Mouse (Mus musculus): ENCODE results near the gene 1700066M21Rik. TPM values are rescaled to one million over a fixed set of nuclear protein-coding genes. Genes with fewer than 3 reads are reported as not detected.

Gene 1700066M21Rik
- polyA plus RNA-seq, 1 experiment from 2014 or later: 22.3 TPM

Other genes with a start within 250 kb of the 1700066M21Rik start
- gene Maip1, start 28.7 kb downstream of the 1700066M21Rik start, polyA plus RNA-seq (2015; fragmentation: Nextera tagmentation; extraction: Ambion mirVana): 17.4 and 18.4 TPM in 2 replicates
- gene Tyw5, start 29.5 kb downstream of the 1700066M21Rik start, polyA plus RNA-seq (2015; fragmentation: Nextera tagmentation; extraction: Ambion mirVana): 22.7 and 23.1 TPM in 2 replicates

Measured in forebrain, embryonic 13.5 days (tissue).